10 mouse cellular contexts compared by ENCODE assay signal in the genomic region with DNA sequence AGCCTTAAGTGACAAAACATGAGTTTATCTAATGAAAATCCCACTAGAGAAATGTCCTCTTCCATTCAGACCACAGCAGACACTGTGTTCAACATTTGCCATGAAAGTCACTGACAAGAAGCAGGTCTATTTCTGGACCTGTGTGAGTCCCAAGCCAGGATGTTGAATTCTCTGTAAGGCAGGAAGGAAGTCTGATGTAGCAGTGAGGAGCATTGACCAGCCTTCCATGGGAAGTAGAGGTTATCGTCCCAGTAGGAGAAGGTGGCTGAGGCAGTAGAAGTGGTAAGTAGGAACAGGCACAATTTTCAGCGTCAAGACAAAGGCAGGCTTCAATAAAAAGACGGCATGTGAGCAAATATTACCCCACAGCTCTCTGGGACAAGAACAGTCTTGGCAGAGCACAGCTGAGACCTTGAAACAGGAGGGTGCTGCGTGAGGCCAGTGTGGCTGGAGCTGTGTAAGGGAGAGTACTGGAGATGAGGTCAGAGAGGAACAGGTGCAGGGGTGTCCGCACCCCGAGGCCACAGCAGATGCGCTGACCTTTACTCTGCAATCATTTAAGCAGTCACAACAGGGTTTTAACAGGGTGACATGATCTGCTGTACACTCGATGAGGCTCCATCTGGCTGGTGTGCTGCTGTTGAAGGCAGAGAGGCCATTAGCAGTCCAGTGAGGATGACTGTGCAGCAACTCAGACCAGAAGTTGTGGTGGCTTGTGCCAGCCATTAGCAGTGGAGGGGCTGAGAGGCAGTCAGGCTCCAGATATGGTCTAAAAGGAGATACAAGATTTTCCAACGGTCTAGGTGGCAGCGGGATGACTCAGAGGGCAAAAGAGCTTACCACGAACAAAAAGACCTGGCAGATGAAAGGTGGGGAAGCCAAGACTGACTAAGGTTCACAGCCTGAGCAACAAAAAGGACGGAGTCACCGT. TPM values are rescaled to one million over a fixed set of nuclear protein-coding genes. Genes with fewer than 3 reads are reported as not detected.
A peak's percentile ranks its signal among the peaks of the same experiment; 100 is the strongest.
DNase-seq lines count a peak whose midpoint lies in the region; ATAC-seq lines count a peak whose summit lies in the region.
"Had no signal": no experiment of that assay in that cellular context is flagged by ENCODE, and none has a peak within 500 bp of the region (broad histone marks: within the 10 kb centered on the region; RNA-seq: fewer than 3 reads in every experiment).

No protein-coding gene starts in this region.

- no peak overlapping the region for H3K4me3 ChIP-seq in kidney, embryonic 15.5 days (replicated peaks)
- no peak overlapping the region for H3K4me3 ChIP-seq in heart, embryonic 11.5 days (ENCODE audit: low read depth, low read length)

- 68% methylated on average over 13 of the region's 13 CpGs for WGBS in kidney, embryonic 15.5 days
- 62% methylated on average over 13 of the region's 13 CpGs for WGBS in heart, embryonic 11.5 days (ENCODE audit: insufficient replicate concordance)

- intact Hi-C loops in left cerebral cortex, postnatal 4 days (cut with DNase I): no loop called here

- 0 out of 2 replicates have a peak, but pooled peaks have one; percentile 36 for ATAC-seq in kidney, embryonic 15.5 days (replicated peaks; ENCODE audit: low FRiP score)
- ATAC-seq in heart, embryonic 11.5 days (replicated peaks; ENCODE audit: insufficient number of reproducible peaks, low FRiP score, low TSS enrichment): no peak
- peak; percentile 31 for ATAC-seq in megakaryocyte progenitor cell, adult 5-6 weeks (replicated peaks; ENCODE audit: poor library complexity)
- ATAC-seq: forebrain, embryonic 14.5 days had no signal

- H3K27me3 ChIP-seq in kidney, embryonic 15.5 days: no peaks in the 10 kb centered on the region
- H3K27me3 ChIP-seq in heart, embryonic 11.5 days (ENCODE audit: control insufficient read depth, insufficient read depth, low read length): no peaks in the 10 kb centered on the region

- H3K9me3 ChIP-seq in kidney, embryonic 15.5 days (replicated peaks): no peaks in the 10 kb centered on the region
- H3K9me3 ChIP-seq in heart, embryonic 11.5 days (replicated peaks; ENCODE audit: control insufficient read depth, low read length): no peaks in the 10 kb centered on the region

- no peak overlapping the region for H3K4me2 ChIP-seq in kidney, embryonic 15.5 days
- H3K4me2 ChIP-seq in heart, embryonic 11.5 days: no peak overlapping the region

- no peaks in the 10 kb centered on the region for H3K36me3 ChIP-seq in kidney, embryonic 15.5 days
- no peaks in the 10 kb centered on the region for H3K36me3 ChIP-seq in heart, embryonic 11.5 days (ENCODE audit: control insufficient read depth, insufficient read depth, low read length)

- H3K9ac ChIP-seq in kidney, embryonic 15.5 days: no peak overlapping the region
- H3K9ac ChIP-seq in heart, embryonic 11.5 days (ENCODE audit: low read depth, low read length): no peak overlapping the region

- no peak overlapping the region for H3K27ac ChIP-seq in kidney, embryonic 15.5 days
- H3K27ac ChIP-seq in heart, embryonic 11.5 days (ENCODE audit: low read depth, low read length): peak overlapping the region; percentile 50; the same call in 1 of the 2 replicates

- peaks cover 13% of the 10 kb centered on the region for H3K4me1 ChIP-seq in kidney, embryonic 15.5 days
- H3K4me1 ChIP-seq in heart, embryonic 11.5 days (ENCODE audit: control insufficient read depth, insufficient read depth, low read length): peaks cover 3% of the 10 kb centered on the region; the same call in 1 of the 2 replicates

- DNase-seq in kidney, postnatal 14 days: no peak
- peak; percentile 52 to 61 for DNase-seq in adrenal gland, postnatal 36 days
- no peak for DNase-seq in frontal cortex, postnatal 36 days (ENCODE audit: low spot score in 2 of 2)
- DNase-seq in right cerebral cortex, postnatal 4 days: no peak
- no peak for DNase-seq in left cerebral cortex, postnatal 4 days
- DNase-seq: midbrain, embryonic 14.5 days had no signal

RNA-seq across cellular contexts. Expression of a gene that starts 21.8 kb away (rescaled TPM):
- polyA plus RNA-seq in kidney, embryonic 15.5 days (2015; fragmentation: Nextera tagmentation; extraction: Ambion mirVana): 35.2 and 37.5 TPM in 2 replicates
- total RNA-seq in adrenal gland, postnatal 36 days (2021): 10 to 100 TPM; 32.6 to 34.5 TPM
- 27.8 and 35.0 TPM in 2 replicates for polyA plus RNA-seq in heart, embryonic 11.5 days (2014; fragmentation: Nextera tagmentation; extraction: Ambion mirVana)
- total RNA-seq in megakaryocyte progenitor cell, adult 5-6 weeks (2015): 61.4 and 62.0 TPM in 2 replicates
- total RNA-seq in megakaryocyte progenitor cell, adult 5-6 weeks (2017): 28.3 and 34.7 TPM in 2 replicates
- total RNA-seq in left cerebral cortex, postnatal 4 days (2021): 100 to 1,000 TPM in 1 of 2 experiments, 10 to 100 TPM in 1; 91.8 to 110 TPM

Comparison
In these comparisons a context has a peak if more than half of its experiments do, and no peak if none do; other contexts are left out.
1. DNase-seq: peak in adrenal gland, postnatal 36 days (2 of 2); none in kidney, postnatal 14 days (single experiment), frontal cortex, postnatal 36 days (0 of 2), right cerebral cortex, postnatal 4 days (single experiment) and left cerebral cortex, postnatal 4 days (single experiment).